Mouse (Mus musculus): ENCODE data around the gene Mars2.

Gene Mars2

DNA sequence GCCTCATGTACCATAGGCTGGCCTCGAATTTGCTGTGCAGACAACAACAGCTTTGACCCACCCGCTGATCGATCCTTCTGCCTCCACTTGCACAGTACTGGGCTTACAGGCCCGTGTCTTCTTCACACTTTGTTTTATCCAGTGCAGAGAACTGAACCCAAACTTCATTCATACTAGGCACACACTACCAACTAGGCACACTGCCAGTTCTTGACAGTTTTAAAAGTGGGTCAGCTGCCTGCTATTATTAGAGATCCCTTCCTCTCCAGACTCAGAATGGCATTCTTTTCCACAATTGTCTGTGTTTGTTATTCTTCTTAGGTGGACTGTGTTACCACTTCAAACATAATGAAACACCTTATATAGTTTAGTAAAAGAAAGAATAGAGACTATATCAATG, 15.6 kb upstream of the Mars2 start:
- peak; percentile 53 to 60 for DNase-seq (ENCODE audit: low spot score in 2 of 2)

DNA sequence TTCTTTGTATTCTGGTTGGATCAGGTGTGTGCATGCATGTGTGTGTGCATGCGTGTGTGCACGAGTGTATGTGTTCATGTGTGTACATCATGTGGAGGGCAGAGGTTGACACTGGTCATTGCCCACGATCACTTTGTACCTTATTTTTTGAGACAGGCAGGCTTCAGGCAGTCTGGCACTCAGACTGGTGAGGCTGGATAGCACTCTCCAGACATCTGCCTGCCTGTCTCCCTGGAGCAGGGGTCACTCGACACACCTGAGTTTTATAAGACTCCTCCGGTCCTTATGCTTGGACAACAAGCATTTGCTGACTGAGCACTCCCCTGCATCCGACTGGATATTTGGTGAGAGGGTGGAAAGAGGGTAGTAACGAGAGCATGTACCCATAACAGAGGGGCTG, 14.0 kb upstream of the Mars2 start:
- DNase-seq (ENCODE audit: low spot score in 2 of 2) = peak in 1 of 2 experiments; percentile 2

DNA sequence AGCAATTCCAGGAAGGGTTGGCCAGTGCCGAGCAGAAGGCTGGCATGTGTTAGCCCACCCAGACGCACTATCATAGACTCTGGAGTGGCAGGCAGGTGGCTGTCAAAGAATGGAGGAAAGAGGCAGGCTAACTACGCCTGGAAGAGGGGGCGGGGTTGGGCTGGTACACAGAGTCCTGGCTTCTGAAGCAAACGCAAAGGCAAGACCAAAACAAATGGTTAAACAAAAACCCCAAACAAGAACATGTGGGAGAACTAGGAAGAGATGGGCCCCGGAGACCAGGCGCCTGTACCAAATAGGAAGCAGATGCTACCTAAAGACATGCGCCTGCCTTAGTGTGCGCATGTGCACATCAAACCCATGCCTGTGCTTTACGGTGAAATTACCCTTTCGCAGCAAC, 12.9 kb upstream of the Mars2 start:
- DNase-seq (ENCODE audit: low spot score in 2 of 2) = peak; percentile 54 to 57

DNA sequence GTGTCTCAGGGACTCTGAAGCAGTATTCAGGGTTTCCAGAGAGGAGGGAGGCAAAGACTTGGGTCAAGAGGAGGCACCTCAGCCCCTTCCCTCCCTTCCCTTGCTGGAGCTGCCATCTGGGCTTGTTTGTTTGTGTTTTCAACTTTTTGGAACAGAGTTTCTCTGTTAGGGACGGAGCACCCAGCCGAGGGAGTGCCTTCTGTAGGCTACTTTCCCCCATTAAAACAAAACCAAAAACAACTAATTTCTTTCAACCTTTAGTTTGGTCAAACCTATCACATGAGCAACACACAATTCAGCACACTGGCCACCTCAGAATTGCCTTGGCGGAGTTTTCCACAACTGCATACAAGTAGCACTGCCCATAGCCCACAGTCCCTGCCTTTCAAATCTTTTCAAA, 11.6 kb upstream of the Mars2 start:
- peak in 1 of 2 experiments; percentile 34 for DNase-seq (ENCODE audit: low spot score in 2 of 2)

DNA sequence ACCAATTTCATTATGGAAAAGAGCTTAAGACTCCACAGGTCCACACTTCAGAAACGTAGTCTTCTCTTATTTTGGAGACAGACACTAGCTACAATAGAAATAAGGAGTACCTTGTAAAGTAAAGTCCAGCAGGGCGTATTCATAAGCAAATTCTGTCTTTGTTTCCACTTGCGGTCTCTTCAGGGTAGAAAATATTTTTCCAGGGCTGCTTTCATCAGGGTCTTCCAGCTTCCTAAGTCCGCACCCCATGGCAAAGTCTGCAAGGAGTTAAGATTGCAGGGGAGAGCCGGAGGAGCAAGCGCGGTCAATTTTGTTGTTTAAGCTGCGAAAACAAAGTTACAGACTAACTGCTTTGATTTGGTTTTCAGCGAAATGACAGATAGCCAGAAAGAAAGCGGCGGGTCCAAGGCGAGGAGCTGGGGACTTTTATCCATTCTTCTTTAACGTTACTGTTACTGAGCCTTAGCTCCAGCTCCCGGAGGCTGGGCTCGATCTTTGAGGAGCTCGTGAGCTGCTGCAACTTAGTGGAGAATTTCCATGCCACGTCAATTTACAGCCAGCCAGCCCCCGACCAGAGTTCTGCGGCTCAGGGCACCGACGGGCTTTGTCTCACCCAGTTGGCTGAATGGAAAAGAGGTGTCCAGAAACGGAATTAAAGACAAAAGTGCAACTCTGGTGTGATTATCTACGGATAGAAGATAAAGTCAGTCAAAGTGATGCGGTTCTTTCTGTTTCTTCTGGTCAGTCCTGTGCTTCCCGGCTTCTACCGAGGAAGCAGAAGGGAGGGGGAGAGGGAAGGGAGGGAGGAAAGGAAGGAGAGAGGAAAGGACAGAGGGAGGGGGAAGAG, 10.7 kb upstream of the Mars2 start, which contains the start of gene Rftn2:
Gene Rftn2, minus strand, starts transcription at position 772 of the 847 bp plus-strand sequence.
- DNase-seq (ENCODE audit: low spot score in 2 of 2) = peak; percentile 33 to 40

DNA sequence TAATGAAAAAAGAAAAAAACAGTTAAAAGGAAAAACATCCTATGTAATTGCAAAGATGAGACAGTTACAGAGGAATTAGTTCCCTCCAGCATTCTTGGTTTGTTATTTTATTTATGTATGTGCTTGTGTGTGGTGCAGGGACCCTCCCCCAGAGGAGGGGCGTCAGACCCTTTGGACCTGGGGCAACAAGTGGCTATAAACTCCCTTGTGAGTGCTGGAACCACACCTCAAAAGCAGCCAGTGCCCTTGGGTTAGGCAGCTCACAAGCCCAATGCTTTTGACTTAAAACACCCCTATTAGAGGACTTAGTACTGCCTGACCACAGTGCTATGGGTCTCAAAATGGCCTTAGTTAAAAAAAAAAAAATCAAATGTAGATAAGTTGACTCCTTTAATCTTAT, 9.6 kb upstream of the Mars2 start:
- peak in 1 of 2 experiments; percentile 17 for DNase-seq (ENCODE audit: low spot score in 2 of 2)

DNA sequence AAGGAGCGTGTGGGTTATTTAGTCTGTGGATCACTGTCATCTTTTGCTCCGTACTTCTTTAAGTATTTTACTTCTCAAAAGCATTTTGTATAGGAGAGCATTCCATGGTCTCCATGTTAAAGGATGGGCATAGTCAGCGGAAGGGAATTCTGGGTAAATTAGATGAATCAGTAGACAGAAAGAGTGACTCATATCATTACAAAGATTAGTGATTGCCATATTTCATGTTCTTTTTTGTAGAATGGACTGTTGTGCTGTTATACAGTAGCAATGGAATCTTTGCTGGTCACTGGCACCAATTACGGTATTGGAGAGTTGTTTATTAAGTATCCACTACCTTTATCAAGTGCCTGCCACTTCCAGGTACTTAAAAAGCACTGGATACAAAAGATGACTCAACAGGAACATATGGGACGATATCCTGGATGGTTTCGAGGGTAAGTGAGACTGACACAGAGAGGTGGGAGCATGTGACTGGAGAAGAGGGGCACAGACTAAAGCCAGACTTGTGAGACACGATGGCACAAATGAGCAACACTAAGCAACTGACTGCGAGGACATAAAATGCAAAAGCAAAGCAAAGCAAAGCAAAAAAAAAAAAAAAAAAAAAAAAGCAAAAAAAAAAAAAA, 8.6 kb upstream of the Mars2 start:
- DNase-seq (ENCODE audit: low spot score in 2 of 2) = peak in 1 of 2 experiments; percentile 5

DNA sequence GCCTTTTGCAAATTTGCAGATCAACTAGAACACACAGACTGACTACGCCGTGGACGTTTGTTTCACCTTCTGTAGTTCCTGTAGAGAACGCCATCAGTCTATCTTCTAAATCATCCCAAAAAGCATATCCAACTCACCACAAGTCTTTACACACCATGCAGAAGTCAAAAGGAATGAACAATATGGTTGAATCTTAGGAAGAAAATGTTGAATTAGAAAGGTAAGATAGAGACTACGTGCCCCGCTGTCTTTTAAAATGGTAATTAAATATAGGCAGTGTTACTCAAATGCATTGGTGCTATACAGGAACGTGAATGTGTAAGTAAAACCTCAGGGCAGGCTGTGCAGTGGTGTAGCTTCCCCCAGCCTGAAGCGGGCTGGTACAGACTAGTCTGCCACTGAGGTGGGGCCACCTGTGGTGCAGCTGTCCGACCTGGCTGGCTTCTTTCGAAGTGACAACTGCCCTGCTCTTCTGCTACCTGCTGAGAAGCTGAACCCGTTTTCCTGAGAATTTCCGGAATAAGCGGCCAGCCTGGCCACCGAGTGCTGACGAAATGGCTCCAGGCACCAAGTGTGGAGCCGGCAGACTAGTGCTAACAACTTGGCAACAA, 2.0 kb upstream of the Mars2 start:
- DNase-seq (ENCODE audit: low spot score in 2 of 2) = peak in 1 of 2 experiments; percentile 18

DNA sequence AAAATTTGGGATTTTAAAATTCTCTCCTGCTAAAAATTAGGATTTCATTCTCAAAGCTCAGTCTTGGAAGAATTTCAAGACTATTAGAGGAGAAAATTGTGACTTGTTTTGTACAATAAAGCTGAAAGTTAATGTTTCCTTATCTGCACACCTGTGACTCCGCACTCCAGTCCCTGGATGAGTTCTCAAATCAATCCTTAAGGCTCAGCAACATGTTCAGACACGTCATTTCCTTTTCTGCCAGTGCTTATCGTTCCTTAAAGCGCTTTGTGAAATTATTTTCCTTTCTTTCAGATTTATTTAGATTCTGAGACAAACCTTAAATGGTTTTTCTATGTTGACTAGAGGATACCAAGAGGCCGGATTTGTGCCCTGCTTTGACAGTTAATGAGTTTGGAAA, 490 bp upstream of the Mars2 start:
- DNase-seq (ENCODE audit: low spot score in 2 of 2) = no peak

DNA sequence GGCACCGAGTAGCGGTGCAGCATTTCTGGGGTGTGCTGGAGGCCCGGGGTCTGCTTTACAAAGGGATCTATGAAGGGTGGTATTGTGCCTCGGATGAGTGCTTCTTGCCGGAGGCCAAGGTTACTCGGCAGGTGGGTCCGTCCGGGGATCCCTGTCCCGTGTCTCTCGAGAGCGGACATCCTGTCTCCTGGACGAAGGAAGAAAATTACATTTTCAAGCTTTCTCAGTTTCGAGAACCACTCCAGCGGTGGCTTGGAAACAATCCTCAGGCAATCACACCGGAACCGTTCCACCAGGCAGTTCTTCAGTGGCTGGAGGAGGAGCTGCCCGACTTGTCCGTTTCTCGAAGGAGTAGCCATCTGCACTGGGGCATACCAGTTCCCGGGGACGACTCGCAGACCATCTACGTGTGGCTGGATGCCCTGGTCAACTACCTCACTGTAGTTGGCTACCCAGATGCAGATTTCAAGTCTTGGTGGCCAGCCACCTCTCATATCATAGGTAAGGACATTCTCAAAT, 725 bp downstream of the Mars2 start:
- peak; percentile 51 for DNase-seq (ENCODE audit: low spot score in 2 of 2)

DNA sequence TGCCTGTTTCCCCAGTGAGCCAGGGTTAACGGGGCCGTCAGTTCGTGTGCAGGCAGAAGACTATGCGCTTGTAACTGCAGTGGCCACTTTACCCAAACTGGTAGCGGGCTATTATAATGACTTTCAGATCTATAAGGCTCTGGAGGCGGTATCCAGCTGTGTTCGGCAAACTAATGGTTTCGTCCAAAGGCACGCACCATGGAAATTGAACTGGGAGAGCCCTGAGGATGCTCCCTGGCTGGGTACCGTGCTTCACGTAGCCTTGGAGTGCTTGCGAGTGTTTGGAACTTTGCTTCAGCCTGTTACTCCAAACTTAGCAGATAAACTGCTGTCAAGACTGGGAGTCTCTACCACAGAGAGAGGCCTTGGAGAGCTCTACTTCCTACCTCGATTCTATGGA, 1.5 kb downstream of the Mars2 start:
- peak in 1 of 2 experiments; percentile 21 for DNase-seq (ENCODE audit: low spot score in 2 of 2)

DNA sequence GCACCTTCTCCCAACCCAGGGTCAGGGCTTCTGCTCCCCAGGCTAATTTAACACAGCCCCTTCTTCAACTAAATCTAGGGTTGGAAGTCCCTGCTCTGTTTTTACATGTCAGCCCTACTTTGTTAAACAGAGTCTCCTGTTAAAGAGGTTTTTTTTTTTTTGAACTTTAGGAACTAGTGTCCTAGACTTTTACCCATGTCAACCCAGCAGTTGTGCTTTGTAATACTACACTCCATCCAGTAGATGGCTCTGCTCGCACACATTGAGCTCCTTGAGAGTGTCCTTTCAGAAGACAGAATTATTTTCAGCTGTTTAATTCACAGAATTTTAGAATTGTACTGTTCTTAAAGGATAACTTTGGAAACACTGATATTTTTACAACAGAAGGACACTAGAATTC, 2.3 kb downstream of the Mars2 start:
- DNase-seq (ENCODE audit: low spot score in 2 of 2) = peak; percentile 48 to 55

DNA sequence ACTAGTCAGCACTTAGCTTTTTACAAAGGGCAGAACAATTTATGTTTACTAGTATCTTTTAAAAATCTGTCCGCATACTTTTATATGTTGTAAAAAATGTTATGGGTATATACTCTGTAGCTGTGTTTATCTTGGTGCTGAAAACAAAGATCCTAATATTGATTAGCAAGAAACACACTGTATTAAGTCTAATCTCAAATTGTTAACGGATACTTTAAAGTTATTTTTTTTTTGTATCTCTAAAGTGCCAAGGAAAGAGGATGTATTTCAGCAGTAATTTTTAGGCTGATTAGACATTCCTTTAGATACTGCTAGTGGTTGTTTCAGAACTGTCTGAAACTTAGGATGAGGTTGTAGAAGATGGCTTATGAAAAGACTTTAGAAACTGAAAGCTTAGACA, 9.4 kb downstream of the Mars2 start:
- no peak for DNase-seq (ENCODE audit: low spot score in 2 of 2)

DNA sequence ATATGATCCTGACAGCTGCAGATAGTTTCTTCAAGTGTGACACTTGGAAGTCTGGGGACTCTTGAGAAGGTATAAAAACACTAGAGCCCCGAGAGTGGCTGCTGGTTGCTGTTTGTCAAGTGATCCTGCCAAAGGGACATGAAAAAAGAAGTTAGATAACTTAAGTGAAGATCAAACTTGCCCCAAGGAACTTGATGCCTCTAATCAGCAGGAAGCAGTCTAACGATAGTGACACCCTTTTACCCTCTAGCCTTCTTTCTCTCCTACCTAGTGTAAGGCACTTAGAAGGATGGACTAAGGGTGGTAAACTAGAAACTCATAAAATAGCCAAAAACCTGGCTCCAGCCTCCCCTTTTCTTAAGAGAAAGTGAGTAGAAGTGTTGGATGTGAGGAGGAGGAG, 27.4 kb downstream of the Mars2 start:
- DNase-seq (ENCODE audit: low spot score in 2 of 2) = no peak

DNA sequence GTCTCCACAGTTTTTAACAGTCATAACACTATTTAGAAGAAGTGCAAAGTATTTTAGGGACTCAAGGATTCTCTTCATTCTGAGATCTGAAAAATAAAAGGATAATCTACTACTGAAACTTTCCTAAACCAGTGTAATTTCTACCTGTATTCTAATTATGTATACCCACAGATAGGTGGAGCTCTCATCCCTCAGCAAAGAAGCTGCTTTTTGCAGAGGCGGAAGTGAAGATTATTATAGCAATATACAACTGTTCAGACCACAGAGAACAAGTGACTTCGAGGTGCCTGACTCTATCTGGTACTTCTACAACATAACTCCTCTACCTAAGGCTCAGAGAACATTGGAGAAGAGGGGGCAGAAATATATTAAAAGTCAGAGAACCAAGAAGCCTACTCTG, 28.5 kb downstream of the Mars2 start:
- DNase-seq (ENCODE audit: low spot score in 2 of 2) = no peak

DNA sequence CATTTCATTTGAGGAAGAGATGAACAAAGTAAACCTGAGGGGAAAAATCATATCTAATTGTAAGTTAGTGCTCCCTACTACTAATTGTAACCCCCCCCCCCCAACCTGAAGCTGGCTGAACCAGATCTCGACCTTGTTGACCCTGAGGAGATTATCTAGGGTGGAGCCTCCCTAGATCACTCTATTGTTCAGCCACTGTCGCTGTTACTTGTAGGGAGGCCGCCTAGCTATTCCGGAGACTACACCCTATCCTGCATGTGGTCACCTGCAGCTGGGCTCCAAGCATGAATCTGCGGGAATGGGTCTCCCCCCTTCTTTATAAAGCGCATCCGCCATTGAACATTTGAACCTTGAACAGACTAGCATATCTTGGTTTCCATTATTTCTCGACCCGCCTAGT, 42.1 kb downstream of the Mars2 start:
- no peak for DNase-seq (ENCODE audit: low spot score in 2 of 2)
